Mouse (Mus musculus) heart, embryonic 14.5 days (tissue): ENCODE measurements around the gene Med15. TPM values are rescaled to one million over a fixed set of nuclear protein-coding genes. Genes with fewer than 3 reads are reported as not detected.

ENCODE experiments used
- ATAC-seq: fragments of 200-750 bp; cut with Nextera tagmentation; 2 replicates; pipeline ENCODE4 v1.8.0; 2017; ENCODE audit warnings: low read depth, moderate TSS enrichment; ENCODE audit not compliant: insufficient number of reproducible peaks, insufficient read depth, low FRiP score
- H3K27ac ChIP-seq, 2 experiments: fragments of 200-500 bp in 1 of 2; fragments of 300-500 bp in 1 of 2; sonication (generic) in 1 of 2; replicated peaks in 1 of 2; 2 replicates each; pipeline ENCODE4 v1.5.1; 2012 to 2014; ENCODE audit warnings: low read depth in 2 of 2, low read length in 2 of 2, control low read depth in 1 of 2, mild to moderate bottlenecking in 1 of 2, mixed read lengths in 1 of 2; ENCODE audit not compliant: control insufficient read depth in 1 of 2, insufficient read depth in 1 of 2
- H3K27me3 ChIP-seq: fragments of 300-500 bp; sonication (generic); 2 replicates; pipeline ENCODE4 v1.6.1; 2014; ENCODE audit warnings: mild to moderate bottlenecking, low read length, control low read depth; ENCODE audit not compliant: control insufficient read depth, insufficient read depth
- H3K36me3 ChIP-seq: fragments of 300-500 bp; sonication (generic); 2 replicates; pipeline ENCODE4 v1.6.1; 2014; ENCODE audit warnings: mild to moderate bottlenecking, control low read depth, low read length, mixed read lengths; ENCODE audit not compliant: control insufficient read depth, insufficient read depth
- H3K4me1 ChIP-seq, 2 experiments: fragments of 200-500 bp in 1 of 2; fragments of 300-500 bp in 1 of 2; sonication (generic) in 1 of 2; 2 replicates each; pipeline ENCODE4 v1.6.1; 2012 to 2014; ENCODE audit warnings: low read length in 2 of 2, control low read depth in 1 of 2, mixed read lengths in 1 of 2; ENCODE audit not compliant: control insufficient read depth in 2 of 2, insufficient read depth in 2 of 2
- H3K4me2 ChIP-seq: fragments of 300-500 bp; sonication (generic); 2 replicates; pipeline ENCODE4 v1.6.1; 2014; ENCODE audit warnings: mild to moderate bottlenecking, low read length
- H3K4me3 ChIP-seq, 2 experiments: fragments of 200-500 bp in 1 of 2; fragments of 300-500 bp in 1 of 2; sonication (generic) in 1 of 2; 2 replicates each; pipeline ENCODE4 v1.5.1; 2012 to 2014; ENCODE audit warnings: low read length in 2 of 2, mild to moderate bottlenecking in 2 of 2, control low read depth in 1 of 2, low read depth in 1 of 2, moderate library complexity in 1 of 2; ENCODE audit not compliant: control insufficient read depth in 1 of 2, insufficient read depth in 1 of 2
- H3K9ac ChIP-seq: fragments of 300-500 bp; sonication (generic); 2 replicates; pipeline ENCODE4 v1.6.1; 2014; ENCODE audit warnings: mild to moderate bottlenecking, low read length
- H3K9me3 ChIP-seq: fragments of 300-500 bp; sonication (generic); 2 replicates; pipeline ENCODE4 v1.6.1; 2016; ENCODE audit warnings: low read length, control low read depth; ENCODE audit not compliant: control insufficient read depth
- WGBS: fragments of 180-500 bp; shearing (Covaris S2); extraction: QIAGEN DNeasy Blood & Tissue Kit; methylation state at CpG from one replicate; pipeline ENCODE4 v1.1.7; 2014; 5-methylcytosine and 5-hydroxymethylcytosine counted together
- polyA plus RNA-seq: library from polyadenylated mRNA; unstranded; fragments of >200 nt; fragmentation: Nextera tagmentation; extraction: Ambion mirVana; gene quantifications from 2 replicates; pipeline ENCODE4 v1.2.1, GENCODE M21; 2014

The Med15 gene
- polyA plus RNA-seq, 1 experiment from 2014 or later: 31.6 TPM

DNA sequence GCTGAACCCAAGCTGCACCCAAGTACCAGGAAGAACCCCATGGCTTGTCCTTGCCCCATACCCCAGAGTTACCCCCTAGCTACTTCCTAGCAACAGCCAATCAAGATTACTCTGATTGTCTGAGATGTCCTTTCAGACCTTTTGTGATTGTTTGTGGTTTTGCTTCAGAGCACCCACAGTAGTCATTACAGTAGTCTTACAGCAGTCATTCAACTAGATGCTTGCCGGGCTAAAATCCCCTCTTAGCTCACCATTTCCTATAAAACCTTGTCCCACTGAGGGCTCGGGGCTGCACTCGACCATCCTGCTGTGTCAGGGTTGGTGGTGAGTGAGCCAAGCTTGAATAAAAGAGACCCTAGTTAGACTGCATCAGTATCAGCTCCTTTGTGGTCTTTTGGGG, 37.8 kb downstream of the Med15 start:
- 85% methylated on average over 3 of the region's 3 CpGs for whole genome bisulfite sequencing
- Histone ChIP-seq H3K36me3 (peaks cover 55% of the 10 kb centered on the region), H3K9ac (no peak overlapping the region), H3K4me1 (no peaks in the 10 kb centered on the region), H3K27me3 (no peaks in the 10 kb centered on the region), H3K27ac (no peak overlapping the region), H3K4me2 (no peak overlapping the region), H3K9me3 (no peaks in the 10 kb centered on the region), H3K4me3 (no peak overlapping the region)
- no peak for ATAC-seq

GRCm38 (mm10) chr16:17669886-17670285, 62.8 kb downstream of the Med15 start:
- no peaks in the 10 kb centered on the region for H3K27me3 ChIP-seq
- no peak overlapping the region for H3K27ac ChIP-seq
- H3K4me2 ChIP-seq: no peak overlapping the region
- H3K9me3 ChIP-seq: no peaks in the 10 kb centered on the region
- ATAC-seq: no peak
- H3K36me3 ChIP-seq: peaks cover 92% of the 10 kb centered on the region
- no peak overlapping the region for H3K4me3 ChIP-seq
- no peak overlapping the region for H3K9ac ChIP-seq
- H3K4me1 ChIP-seq: no peaks in the 10 kb centered on the region

- Histone ChIP-seq H3K4me2 (no peak overlapping the region), H3K27me3 (no peaks in the 10 kb centered on the region), H3K9me3 (no peaks in the 10 kb centered on the region), H3K4me3 (no peak overlapping the region), H3K9ac (no peak overlapping the region), H3K27ac (no peak overlapping the region), H3K36me3 (peaks cover 88% of the 10 kb centered on the region), H3K4me1 (no peaks in the 10 kb centered on the region)
- ATAC-seq: no peak
These were observed 67.1 kb downstream of the Med15 start for GRCm38 (mm10) chr16:17665568-17665967.

GRCm38 (mm10) chr16:17656212-17656871, 76.3 kb downstream of the Med15 start:
- H3K9me3 ChIP-seq: no peaks in the 10 kb centered on the region
- WGBS: 28% methylated on average over 5 of the region's 5 CpGs
- H3K27me3 ChIP-seq: no peaks in the 10 kb centered on the region
- no peak overlapping the region for H3K4me3 ChIP-seq
- H3K9ac ChIP-seq: peak overlapping the region; percentile 21
- H3K36me3 ChIP-seq: peaks cover 78% of the 10 kb centered on the region
- peak overlapping the region in 1 of 2 experiments; percentile 29; a peak in 2 of 4 replicates for H3K27ac ChIP-seq
- peak; percentile 40 for ATAC-seq
- H3K4me1 ChIP-seq: peaks cover 10 to 21% of the 10 kb centered on the region in 2 experiments
- no peak overlapping the region for H3K4me2 ChIP-seq

DNA sequence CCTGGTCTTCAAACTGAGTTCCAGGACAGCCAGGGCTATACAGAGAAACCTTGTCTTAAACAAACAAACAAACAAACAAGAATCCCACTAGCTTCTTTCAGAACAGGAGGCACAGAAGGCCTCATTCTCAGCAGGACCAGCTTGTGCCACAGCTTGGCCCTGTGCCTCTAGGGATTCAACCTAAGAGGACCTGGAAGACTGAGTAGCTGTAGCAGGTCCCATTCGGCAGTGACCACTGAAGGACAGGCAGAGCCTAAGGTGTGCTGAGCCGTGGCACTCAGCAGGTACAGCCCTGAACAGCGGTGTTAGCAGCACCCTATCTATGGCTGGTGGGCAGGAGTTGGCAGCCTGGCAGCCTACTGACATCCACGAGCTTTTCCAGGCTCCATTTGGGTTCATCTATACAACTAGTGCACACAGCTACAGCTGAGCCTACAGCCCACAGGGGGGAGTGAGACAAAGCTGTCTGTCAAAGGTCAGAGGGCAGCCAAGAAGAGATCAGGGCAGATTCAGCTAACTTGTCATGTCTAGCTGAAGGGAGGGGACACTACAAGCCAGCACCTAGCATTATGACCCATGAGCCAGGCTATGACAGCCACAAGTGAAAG, 78.4 kb downstream of the Med15 start:
- Histone ChIP-seq H3K9me3 (no peaks in the 10 kb centered on the region), H3K36me3 (peaks cover 81% of the 10 kb centered on the region), H3K9ac (no peak overlapping the region), H3K4me2 (no peak overlapping the region), H3K4me1 (peaks cover 10 to 21% of the 10 kb centered on the region in 2 experiments), H3K27me3 (no peaks in the 10 kb centered on the region), H3K27ac (no peak overlapping the region), H3K4me3 (no peak overlapping the region)
- 93% methylated on average over 4 of the region's 4 CpGs for WGBS
- ATAC-seq: no peak

DNA sequence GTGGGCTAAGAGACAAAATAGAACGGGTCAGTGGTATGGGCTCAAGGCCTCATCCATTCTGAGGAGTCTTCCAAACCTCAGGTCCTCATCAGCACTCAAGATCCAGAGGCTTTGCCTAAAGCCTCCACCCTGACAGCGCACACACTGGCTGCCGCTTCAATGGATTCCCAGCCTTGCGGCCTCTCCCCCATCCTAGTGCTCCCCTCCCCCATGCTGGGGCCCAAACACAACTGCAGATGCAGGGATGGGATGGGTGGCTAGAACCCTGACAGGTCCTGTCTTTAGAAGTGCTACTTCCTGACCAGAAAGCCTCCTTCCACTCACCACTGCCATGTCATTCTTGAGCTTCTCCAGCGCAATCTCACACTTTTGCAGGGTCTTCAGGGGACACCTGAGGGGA, 79.1 kb downstream of the Med15 start:
- Histone ChIP-seq H3K27ac (no peak overlapping the region), H3K4me2 (no peak overlapping the region), H3K4me3 (no peak overlapping the region), H3K27me3 (no peaks in the 10 kb centered on the region), H3K9me3 (no peaks in the 10 kb centered on the region), H3K4me1 (peaks cover 10 to 21% of the 10 kb centered on the region in 2 experiments), H3K36me3 (peaks cover 84% of the 10 kb centered on the region), H3K9ac (no peak overlapping the region)
- ATAC-seq: no peak
- WGBS: 96% methylated on average over 5 of the region's 5 CpGs

DNA sequence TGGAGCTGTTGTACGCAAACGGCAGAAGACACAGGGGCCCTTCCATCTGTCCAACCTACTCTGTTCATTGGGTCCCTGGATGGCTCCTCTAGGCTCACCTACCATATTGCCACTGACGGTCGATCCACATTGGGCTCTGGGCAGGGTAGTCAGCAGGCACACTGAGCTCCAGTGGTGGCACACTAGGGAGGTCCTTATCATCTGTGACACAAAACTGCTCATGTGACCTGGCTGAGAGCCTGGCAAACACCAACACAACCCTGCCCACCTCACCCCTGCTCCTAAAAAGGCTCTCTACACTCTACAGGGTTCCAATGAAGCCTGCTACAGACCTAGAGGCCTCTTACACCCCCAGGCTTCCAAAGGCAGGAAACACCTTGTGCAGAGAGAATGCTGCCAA, 80.1 kb downstream of the Med15 start:
- 83% methylated on average over 4 of the region's 4 CpGs for WGBS
- Histone ChIP-seq H3K27ac (no peak overlapping the region), H3K4me1 (peaks cover 10 to 21% of the 10 kb centered on the region in 2 experiments), H3K4me3 (no peak overlapping the region), H3K36me3 (peaks cover 76% of the 10 kb centered on the region), H3K4me2 (no peak overlapping the region), H3K27me3 (no peaks in the 10 kb centered on the region), H3K9ac (no peak overlapping the region), H3K9me3 (no peaks in the 10 kb centered on the region)
- no peak for ATAC-seq

GRCm38 (mm10) chr16:17650711-17651110, 82.0 kb downstream of the Med15 start:
- Histone ChIP-seq H3K4me2 (no peak overlapping the region), H3K27me3 (no peaks in the 10 kb centered on the region), H3K9me3 (no peaks in the 10 kb centered on the region), H3K4me1 (peaks cover 5 to 15% of the 10 kb centered on the region in 2 experiments; a peak in 3 of 4 replicates), H3K9ac (no peak overlapping the region), H3K27ac (no peak overlapping the region), H3K4me3 (no peak overlapping the region), H3K36me3 (peaks cover 66% of the 10 kb centered on the region)
- 87% methylated on average over 1 of the region's 1 CpGs for WGBS
- no peak for ATAC-seq
